Mouse (Mus musculus): Measurements from ENCODE around the gene Chil4. TPM values are rescaled to one million over a fixed set of nuclear protein-coding genes. Genes with fewer than 3 reads are reported as not detected.
"Not testable (repeated sequence)": the region's sequence is repeated elsewhere in the genome, so short reads cannot be mapped to it uniquely, and the experiment has no call there.

Chil4 gene
- polyA plus RNA-seq, 1 experiment from 2014 or later, result not detected

DNA sequence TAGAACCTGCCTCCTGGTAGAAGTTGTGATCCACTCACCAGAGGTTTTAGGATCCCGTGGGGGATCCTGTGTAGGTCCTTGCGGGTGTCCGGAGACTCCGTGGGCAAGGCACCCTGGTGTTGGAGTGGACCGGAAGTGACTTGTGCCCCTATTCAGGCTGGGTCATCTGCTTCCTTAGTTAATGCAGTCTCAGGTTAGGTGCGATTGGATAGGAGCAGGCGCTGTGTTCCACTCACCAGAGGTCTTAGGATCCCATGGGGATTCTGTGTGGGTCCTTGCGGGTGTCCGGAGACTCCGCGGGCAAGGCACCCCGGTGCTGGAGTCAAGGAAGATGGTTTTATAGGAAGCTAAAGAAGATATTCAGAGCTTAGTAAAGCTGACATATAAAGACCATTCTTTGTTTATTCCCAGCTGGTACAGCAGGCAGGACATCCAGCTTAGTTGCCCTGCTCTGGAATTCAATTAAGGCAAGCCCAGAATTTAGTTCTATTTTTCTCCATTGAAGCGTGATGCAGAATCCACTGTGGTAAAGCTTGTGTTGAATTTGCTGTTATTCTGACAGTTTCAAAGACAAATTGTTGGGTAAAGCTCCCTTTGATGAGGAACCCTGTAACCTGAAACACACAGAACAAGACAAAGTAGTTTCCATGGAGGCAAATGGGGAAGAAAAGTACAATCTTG, 41.7 kb downstream of the Chil4 start:
- H3K27ac ChIP-seq (ENCODE audit: low read depth, low read length), result no peak overlapping the region
- peak; percentile 87 for ATAC-seq (replicated peaks; ENCODE audit: low FRiP score)
- 70% methylated on average over 13 of the region's 13 CpGs for WGBS

DNA sequence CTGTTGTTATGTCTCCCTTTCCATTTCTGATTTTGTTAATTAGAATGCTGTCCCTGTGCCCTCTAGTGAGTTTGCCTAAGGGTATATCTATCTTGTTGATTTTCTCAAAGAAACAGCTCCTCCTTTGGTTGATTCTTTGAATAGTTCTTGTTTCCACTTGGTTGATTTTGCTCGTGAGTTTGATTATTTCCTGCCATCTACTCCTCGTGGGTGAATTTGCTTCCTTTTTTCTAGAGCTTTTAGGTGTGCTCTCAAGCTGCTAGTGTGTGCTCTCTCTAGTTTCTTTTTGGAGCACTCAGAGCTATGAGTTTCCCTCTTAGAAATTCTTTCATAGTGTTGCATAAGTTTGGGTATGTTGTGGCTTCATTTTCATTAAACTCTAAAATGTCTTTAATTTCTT, 44.3 kb downstream of the Chil4 start:
- not testable (repeated sequence) for H3K9me3 ChIP-seq (ENCODE audit: control insufficient read depth, low read length); ATAC-seq (replicated peaks; ENCODE audit: low FRiP score); H3K4me3 ChIP-seq (ENCODE audit: low read depth, low read length); DNase-seq (ENCODE audit: low spot score); H3K4me2 ChIP-seq (ENCODE audit: low read depth, low read length, severe bottlenecking); H3K27me3 ChIP-seq (ENCODE audit: control insufficient read depth, insufficient read depth, low read length); H3K9ac ChIP-seq (ENCODE audit: low read length); H3K27ac ChIP-seq (ENCODE audit: low read depth, low read length); H3K36me3 ChIP-seq (ENCODE audit: control insufficient read depth, insufficient read depth, low read length); H3K4me1 ChIP-seq (replicated peaks; ENCODE audit: control insufficient read depth, insufficient read depth, low read length)
- WGBS, result 63% methylated on average over 2 of the region's 2 CpGs

More for the DNA sequence above, 41.7 kb downstream of the Chil4 start:
- Histone ChIP-seq H3K9ac (ENCODE audit: low read length) (no peak overlapping the region), H3K4me1 (replicated peaks; ENCODE audit: control insufficient read depth, insufficient read depth, low read length) (no peaks in the 10 kb centered on the region), H3K27me3 (ENCODE audit: control insufficient read depth, insufficient read depth, low read length) (no peaks in the 10 kb centered on the region), H3K36me3 (ENCODE audit: control insufficient read depth, insufficient read depth, low read length) (no peaks in the 10 kb centered on the region), H3K4me3 (ENCODE audit: low read depth, low read length) (no peak overlapping the region), H3K4me2 (ENCODE audit: low read depth, low read length, severe bottlenecking) (no peak overlapping the region), H3K9me3 (ENCODE audit: control insufficient read depth, low read length) (no peaks in the 10 kb centered on the region; the same call in 1 of the 2 replicates)
- peak; percentile 55 for DNase-seq (ENCODE audit: low spot score)

DNA sequence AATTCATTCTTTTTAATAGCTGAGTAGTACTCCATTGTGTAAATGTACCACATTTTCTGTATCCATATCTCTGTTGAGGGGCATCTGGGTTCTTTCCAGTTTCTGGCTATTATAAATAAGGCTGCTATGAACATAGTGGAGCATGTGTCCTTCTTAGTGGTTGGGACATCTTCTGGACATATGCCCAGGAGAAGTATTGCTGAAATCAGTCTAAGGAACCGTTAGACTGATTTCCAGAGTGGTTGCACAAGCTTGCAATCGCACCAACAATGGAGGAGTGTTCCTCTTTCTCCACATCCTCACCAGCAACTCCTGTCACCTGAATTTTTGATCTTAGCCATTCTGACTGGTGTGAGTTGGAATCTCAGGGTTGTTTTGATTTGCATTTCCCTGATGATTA, 46.8 kb downstream of the Chil4 start:
- not testable (repeated sequence) for DNase-seq (ENCODE audit: low spot score); H3K27me3 ChIP-seq (ENCODE audit: control insufficient read depth, insufficient read depth, low read length); H3K9ac ChIP-seq (ENCODE audit: low read length); H3K4me3 ChIP-seq (ENCODE audit: low read depth, low read length); H3K4me1 ChIP-seq (replicated peaks; ENCODE audit: control insufficient read depth, insufficient read depth, low read length); H3K27ac ChIP-seq (ENCODE audit: low read depth, low read length); H3K4me2 ChIP-seq (ENCODE audit: low read depth, low read length, severe bottlenecking); H3K9me3 ChIP-seq (ENCODE audit: control insufficient read depth, low read length); ATAC-seq (replicated peaks; ENCODE audit: low FRiP score); H3K36me3 ChIP-seq (ENCODE audit: control insufficient read depth, insufficient read depth, low read length)
- 86% methylated on average over 2 of the region's 2 CpGs for WGBS

DNA sequence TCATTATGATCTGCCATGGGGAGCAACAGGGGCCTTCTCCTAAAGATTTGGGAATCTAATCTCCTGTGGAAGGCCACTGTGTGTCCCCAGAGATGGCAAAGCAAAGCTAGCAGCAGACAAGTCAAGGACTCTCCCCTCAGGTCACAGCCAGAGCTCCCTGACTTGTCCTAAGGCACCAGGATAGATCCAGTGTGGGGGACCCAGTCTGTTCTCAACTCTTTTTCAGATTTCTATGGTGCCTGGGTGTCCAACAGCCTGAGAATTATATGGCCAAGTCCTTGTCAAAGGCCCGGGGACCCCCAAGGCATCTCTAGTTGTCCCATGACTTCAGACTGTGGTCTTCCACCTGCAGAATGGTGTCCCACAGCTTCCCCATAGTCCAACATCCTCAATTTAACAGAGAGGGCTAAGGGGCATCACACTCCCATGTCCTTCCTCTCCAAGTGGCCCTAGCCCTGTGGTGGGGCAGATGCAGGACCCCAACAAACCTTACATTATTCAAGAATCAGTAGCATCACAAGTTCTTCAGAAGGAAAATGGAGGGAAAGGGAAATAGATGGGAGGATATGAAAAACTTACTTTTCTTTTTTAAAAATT, 48.1 kb downstream of the Chil4 start:
- ATAC-seq (replicated peaks; ENCODE audit: low FRiP score), result peak; percentile 69
- 88% methylated on average over 1 of the region's 1 CpGs for WGBS
- DNase-seq (ENCODE audit: low spot score), result peak; percentile 52

DNA sequence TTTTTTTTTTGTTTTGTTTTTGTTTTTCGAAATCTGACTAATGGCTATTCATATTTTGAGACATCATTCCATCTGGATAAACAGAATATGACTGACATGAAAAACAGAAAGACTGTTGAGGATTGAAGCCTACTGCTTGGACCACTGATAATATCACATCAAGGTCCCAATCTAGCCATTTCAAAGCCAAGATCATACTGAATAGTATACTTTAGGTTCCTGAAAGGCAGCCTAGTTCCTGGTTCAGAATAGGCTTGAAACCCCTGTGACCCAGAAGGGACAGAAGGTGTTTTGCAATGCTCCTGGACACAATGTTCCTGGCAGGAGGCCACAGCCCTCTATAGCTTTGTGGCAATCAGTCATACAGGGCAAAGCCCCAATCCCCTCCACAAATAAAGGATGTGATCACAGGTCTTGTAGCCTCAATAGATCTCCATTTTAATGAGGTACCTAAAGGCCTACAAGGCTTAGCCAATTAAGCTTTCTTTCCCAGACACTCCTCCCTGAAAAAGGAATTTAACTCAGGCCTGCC, 48.7 kb downstream of the Chil4 start:
- Histone ChIP-seq H3K9me3 (ENCODE audit: control insufficient read depth, low read length) (no peaks in the 10 kb centered on the region), H3K27me3 (ENCODE audit: control insufficient read depth, insufficient read depth, low read length) (no peaks in the 10 kb centered on the region), H3K4me3 (ENCODE audit: low read depth, low read length) (no peak overlapping the region), H3K9ac (ENCODE audit: low read length) (no peak overlapping the region), H3K4me1 (replicated peaks; ENCODE audit: control insufficient read depth, insufficient read depth, low read length) (0 out of 2 replicates have a peak, but pooled peaks cover 2% of the 10 kb centered on the region), H3K4me2 (ENCODE audit: low read depth, low read length, severe bottlenecking) (no peak overlapping the region), H3K36me3 (ENCODE audit: control insufficient read depth, insufficient read depth, low read length) (no peaks in the 10 kb centered on the region), H3K27ac (ENCODE audit: low read depth, low read length) (no peak overlapping the region)
- WGBS, result 75% methylated on average over 1 of the region's 1 CpGs
- peak; percentile 58 for DNase-seq (ENCODE audit: low spot score)
- peak; percentile 90 for ATAC-seq (replicated peaks; ENCODE audit: low FRiP score)

More for the DNA sequence above, 48.1 kb downstream of the Chil4 start:
- Histone ChIP-seq H3K27me3 (ENCODE audit: control insufficient read depth, insufficient read depth, low read length) (no peaks in the 10 kb centered on the region), H3K4me3 (ENCODE audit: low read depth, low read length) (no peak overlapping the region), H3K4me1 (replicated peaks; ENCODE audit: control insufficient read depth, insufficient read depth, low read length) (0 out of 2 replicates have a peak, but pooled peaks cover 2% of the 10 kb centered on the region), H3K36me3 (ENCODE audit: control insufficient read depth, insufficient read depth, low read length) (no peaks in the 10 kb centered on the region), H3K9ac (ENCODE audit: low read length) (no peak overlapping the region), H3K9me3 (ENCODE audit: control insufficient read depth, low read length) (no peaks in the 10 kb centered on the region), H3K27ac (ENCODE audit: low read depth, low read length) (0 out of 2 replicates have a peak overlapping the region, but pooled peaks have one; percentile 1), H3K4me2 (ENCODE audit: low read depth, low read length, severe bottlenecking) (no peak overlapping the region)

DNA sequence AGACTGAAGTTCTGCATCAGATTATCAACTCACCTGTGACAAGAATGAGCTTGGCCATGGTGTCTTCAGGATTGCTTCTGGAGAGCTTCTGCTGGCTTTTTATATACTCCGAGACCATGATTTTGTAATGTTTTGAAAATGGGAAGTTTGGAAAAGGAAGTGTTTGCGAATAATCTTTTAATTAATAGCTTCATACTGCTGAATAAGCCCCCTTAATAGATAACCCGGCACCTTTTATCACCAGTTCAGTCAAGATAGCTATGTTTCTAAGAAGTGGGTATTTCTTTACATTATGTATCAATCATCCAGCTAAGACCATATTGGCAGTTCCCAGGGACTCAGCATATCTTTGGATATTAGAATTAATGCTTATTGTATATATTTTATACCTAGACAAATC, 51.8 kb downstream of the Chil4 start, which contains the start of gene Chil3:
TSS of gene Chil3 (minus strand) at position 101 of the 400 bp plus-strand sequence.
- ATAC-seq (replicated peaks; ENCODE audit: low FRiP score), result no peak
- H3K36me3 ChIP-seq (ENCODE audit: control insufficient read depth, insufficient read depth, low read length), result no peaks in the 10 kb centered on the region
- no peak within 1 kb of the TSS for H3K9ac ChIP-seq (ENCODE audit: low read length)
- H3K4me1 ChIP-seq (replicated peaks; ENCODE audit: control insufficient read depth, insufficient read depth, low read length), result 0 out of 2 replicates have a peak, but pooled peaks cover 2% of the 10 kb centered on the region
- no peak for DNase-seq (ENCODE audit: low spot score)
- H3K27ac ChIP-seq (ENCODE audit: low read depth, low read length), result no peak within 1 kb of the TSS
- WGBS, result 82% methylated on average over 3 of the region's 3 CpGs
- no peak within 1 kb of the TSS for H3K4me3 ChIP-seq (ENCODE audit: low read depth, low read length)
- no peak within 1 kb of the TSS for H3K4me2 ChIP-seq (ENCODE audit: low read depth, low read length, severe bottlenecking)
- H3K27me3 ChIP-seq (ENCODE audit: control insufficient read depth, insufficient read depth, low read length), result no peaks in the 10 kb centered on the region
- H3K9me3 ChIP-seq (ENCODE audit: control insufficient read depth, low read length), result no peaks in the 10 kb centered on the region

DNA sequence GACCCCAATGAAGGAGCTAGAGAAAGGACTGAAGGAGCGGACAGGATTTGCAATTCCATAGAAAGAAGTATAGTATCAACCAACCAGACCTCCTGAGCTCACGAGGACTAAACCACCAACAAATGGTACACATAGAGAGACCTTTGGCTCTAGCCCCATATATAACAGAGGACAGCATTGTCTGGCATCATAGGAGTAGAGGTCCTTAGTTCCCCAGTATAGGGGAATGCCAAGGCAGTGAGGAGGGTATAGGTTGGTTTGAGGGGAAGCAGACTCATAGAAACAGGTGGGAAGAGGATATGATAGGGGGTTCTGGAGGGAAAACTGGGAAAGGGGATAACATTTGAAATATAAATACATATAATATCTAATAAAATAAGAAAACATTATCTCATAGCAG, 64.9 kb downstream of the Chil4 start:
- Histone ChIP-seq H3K4me1 (replicated peaks; ENCODE audit: control insufficient read depth, insufficient read depth, low read length) (no peaks in the 10 kb centered on the region; the same call in 1 of the 2 replicates), H3K27ac (ENCODE audit: low read depth, low read length) (no peak overlapping the region), H3K27me3 (ENCODE audit: control insufficient read depth, insufficient read depth, low read length) (no peaks in the 10 kb centered on the region), H3K9ac (ENCODE audit: low read length) (no peak overlapping the region), H3K4me2 (ENCODE audit: low read depth, low read length, severe bottlenecking) (no peak overlapping the region), H3K9me3 (ENCODE audit: control insufficient read depth, low read length) (no peaks in the 10 kb centered on the region), H3K4me3 (ENCODE audit: low read depth, low read length) (no peak overlapping the region), H3K36me3 (ENCODE audit: control insufficient read depth, insufficient read depth, low read length) (no peaks in the 10 kb centered on the region)
- ATAC-seq (replicated peaks; ENCODE audit: low FRiP score) (no peak), DNase-seq (ENCODE audit: low spot score) (no peak)
- 86% methylated on average over 2 of the region's 2 CpGs for WGBS
